Mouse (Mus musculus): ENCODE results near the gene Slc37a1. TPM values are rescaled to one million over a fixed set of nuclear protein-coding genes. Genes with fewer than 3 reads are reported as not detected.

Gene Slc37a1
- polyA plus RNA-seq, 1 experiment, result 21.9 TPM

- TF ChIP-seq CTCF (IDR thresholded peaks at IDR 0.05; ENCODE audit: control insufficient read depth, insufficient read depth, low read length) (no peak), POLR2A (IDR thresholded peaks at IDR 0.05; ENCODE audit: borderline replicate concordance, control insufficient read depth, low read depth, low read length) (no peak)
- Histone ChIP-seq H3K27ac (ENCODE audit: control insufficient read depth, insufficient read depth, low read depth, low read length, poor library complexity) (no peak overlapping the region), H3K4me1 (ENCODE audit: control insufficient read depth, insufficient read depth, low read length) (no peaks in the 10 kb centered on the region), H3K4me3 (replicated peaks; ENCODE audit: control insufficient read depth, low read depth, low read length) (no peak overlapping the region)
- 36% methylated on average over 1 of the region's 1 CpGs for WGBS
These were observed 29.4 kb upstream of the Slc37a1 start for GRCm38 (mm10) chr17:31257149-31257548.

DNA sequence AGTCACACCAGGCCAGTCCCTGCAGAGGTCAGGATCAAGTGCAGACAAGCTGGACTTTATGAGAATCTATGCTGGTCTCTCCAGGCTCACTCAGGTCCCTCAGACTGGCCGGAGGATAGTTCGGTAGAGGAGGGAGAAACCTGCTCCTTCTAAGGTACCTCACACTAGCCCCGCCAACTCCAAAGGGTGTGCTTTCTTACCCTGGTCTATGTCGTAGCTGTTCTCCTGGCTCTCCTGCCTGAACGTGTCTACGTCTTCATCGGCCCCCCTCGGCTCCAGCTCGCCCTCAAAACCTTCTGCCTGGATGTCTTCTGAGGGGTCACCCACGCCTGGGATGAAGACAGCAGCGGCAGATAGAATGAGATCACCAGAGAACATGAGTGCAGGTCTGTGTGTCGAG, 28.7 kb upstream of the Slc37a1 start:
- H3K27ac ChIP-seq (ENCODE audit: control insufficient read depth, insufficient read depth, low read depth, low read length, poor library complexity), result no peak overlapping the region
- WGBS, result 83% methylated on average over 12 of the region's 12 CpGs
- no peak overlapping the region for H3K4me3 ChIP-seq (replicated peaks; ENCODE audit: control insufficient read depth, low read depth, low read length)
- TF ChIP-seq POLR2A (IDR thresholded peaks at IDR 0.05; ENCODE audit: borderline replicate concordance, control insufficient read depth, low read depth, low read length) (no peak), CTCF (IDR thresholded peaks at IDR 0.05; ENCODE audit: control insufficient read depth, insufficient read depth, low read length) (no peak)
- H3K4me1 ChIP-seq (ENCODE audit: control insufficient read depth, insufficient read depth, low read length), result no peaks in the 10 kb centered on the region

- H3K27ac ChIP-seq (ENCODE audit: control insufficient read depth, insufficient read depth, low read depth, low read length, poor library complexity), result no peak overlapping the region
- H3K4me3 ChIP-seq (replicated peaks; ENCODE audit: control insufficient read depth, low read depth, low read length), result no peak overlapping the region
- no peaks in the 10 kb centered on the region; the same call in 1 of the 2 replicates for H3K4me1 ChIP-seq (ENCODE audit: control insufficient read depth, insufficient read depth, low read length)
- TF ChIP-seq CTCF (IDR thresholded peaks at IDR 0.05; ENCODE audit: control insufficient read depth, insufficient read depth, low read length) (no peak), POLR2A (IDR thresholded peaks at IDR 0.05; ENCODE audit: borderline replicate concordance, control insufficient read depth, low read depth, low read length) (no peak)
- 87% methylated on average over 9 of the region's 9 CpGs for WGBS
These were observed 28.2 kb upstream of the Slc37a1 start for GRCm38 (mm10) chr17:31258310-31258865.

DNA sequence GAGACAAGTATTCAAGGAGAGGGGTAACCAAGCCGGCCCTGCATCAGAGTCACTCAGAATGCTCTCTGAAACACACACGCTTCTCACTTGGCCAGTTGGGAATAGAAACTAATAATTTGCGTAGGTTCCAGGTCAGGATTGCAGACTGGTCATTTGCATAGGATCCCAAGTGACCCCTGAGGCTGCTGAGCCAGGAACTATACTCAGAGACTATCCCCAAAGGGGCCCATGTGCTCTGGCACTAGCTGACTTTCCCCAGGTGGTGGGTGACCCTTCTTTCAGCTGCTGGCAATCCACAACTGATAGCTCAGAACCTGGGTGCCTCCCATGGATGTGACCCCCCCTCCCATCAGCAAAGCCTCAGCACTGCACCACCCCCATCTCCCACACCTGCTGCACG, 27.4 kb upstream of the Slc37a1 start:
- WGBS, result 69% methylated on average over 4 of the region's 4 CpGs
- no peak overlapping the region for H3K4me3 ChIP-seq (replicated peaks; ENCODE audit: control insufficient read depth, low read depth, low read length)
- H3K27ac ChIP-seq (ENCODE audit: control insufficient read depth, insufficient read depth, low read depth, low read length, poor library complexity), result no peak overlapping the region
- TF ChIP-seq POLR2A (IDR thresholded peaks at IDR 0.05; ENCODE audit: borderline replicate concordance, control insufficient read depth, low read depth, low read length) (no peak), CTCF (IDR thresholded peaks at IDR 0.05; ENCODE audit: control insufficient read depth, insufficient read depth, low read length) (no peak)
- no peaks in the 10 kb centered on the region; the same call in 1 of the 2 replicates for H3K4me1 ChIP-seq (ENCODE audit: control insufficient read depth, insufficient read depth, low read length)

DNA sequence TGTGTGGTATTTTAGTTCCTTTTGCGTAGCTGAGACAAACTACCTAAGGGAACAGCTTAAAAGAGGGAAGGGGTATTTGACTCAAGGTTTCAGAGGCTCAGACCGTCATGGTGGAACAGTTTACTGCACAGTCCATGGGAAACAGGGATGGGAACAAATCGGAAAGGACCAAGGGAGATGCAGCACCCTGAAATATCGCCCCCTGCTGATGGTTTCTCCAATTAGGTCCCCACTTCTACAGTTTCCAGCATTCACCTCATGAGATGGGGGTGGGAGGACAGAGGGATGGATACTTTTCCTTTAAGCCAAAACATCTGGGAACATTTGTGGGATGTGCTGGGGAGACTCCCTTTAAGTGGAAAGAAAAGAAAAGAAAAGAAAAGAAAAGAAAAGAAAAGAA, 26.8 kb upstream of the Slc37a1 start:
- TF ChIP-seq CTCF (IDR thresholded peaks at IDR 0.05; ENCODE audit: control insufficient read depth, insufficient read depth, low read length), result peak; percentile 38; the same call in 1 of the 2 replicates
- TF ChIP-seq POLR2A (IDR thresholded peaks at IDR 0.05; ENCODE audit: borderline replicate concordance, control insufficient read depth, low read depth, low read length), result no peak
- Histone ChIP-seq H3K27ac (ENCODE audit: control insufficient read depth, insufficient read depth, low read depth, low read length, poor library complexity) (no peak overlapping the region), H3K4me3 (replicated peaks; ENCODE audit: control insufficient read depth, low read depth, low read length) (no peak overlapping the region), H3K4me1 (ENCODE audit: control insufficient read depth, insufficient read depth, low read length) (peaks cover 4% of the 10 kb centered on the region)
- 68% methylated on average over 4 of the region's 4 CpGs for WGBS

- TF ChIP-seq POLR2A (IDR thresholded peaks at IDR 0.05; ENCODE audit: borderline replicate concordance, control insufficient read depth, low read depth, low read length) (no peak), CTCF (IDR thresholded peaks at IDR 0.05; ENCODE audit: control insufficient read depth, insufficient read depth, low read length) (no peak)
- no peak overlapping the region for H3K27ac ChIP-seq (ENCODE audit: control insufficient read depth, insufficient read depth, low read depth, low read length, poor library complexity)
- H3K4me1 ChIP-seq (ENCODE audit: control insufficient read depth, insufficient read depth, low read length), result peaks cover 4% of the 10 kb centered on the region
- 78% methylated on average over 7 of the region's 7 CpGs for WGBS
- H3K4me3 ChIP-seq (replicated peaks; ENCODE audit: control insufficient read depth, low read depth, low read length), result no peak overlapping the region
These were observed 26.2 kb upstream of the Slc37a1 start for GRCm38 (mm10) chr17:31260430-31260829.

DNA sequence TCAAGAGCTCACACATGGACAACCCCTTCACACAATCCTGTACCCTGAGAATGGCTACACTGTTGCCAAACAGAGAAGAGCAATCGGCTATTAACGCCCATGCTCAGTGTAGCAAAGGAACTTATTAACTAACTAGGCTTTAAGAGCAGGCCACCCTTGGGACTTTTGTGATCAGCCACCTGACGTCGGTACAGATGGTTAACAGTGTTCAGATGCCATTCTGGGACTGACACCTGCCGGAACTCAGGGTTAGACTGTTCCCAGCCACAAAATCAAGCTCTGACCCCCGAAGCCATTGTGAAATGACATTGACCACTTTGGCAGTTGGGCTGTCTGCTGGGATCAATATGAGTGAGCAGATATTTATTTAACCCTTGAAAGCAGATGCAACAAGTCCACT, 25.2 kb upstream of the Slc37a1 start:
- TF ChIP-seq POLR2A (IDR thresholded peaks at IDR 0.05; ENCODE audit: borderline replicate concordance, control insufficient read depth, low read depth, low read length) (no peak), CTCF (IDR thresholded peaks at IDR 0.05; ENCODE audit: control insufficient read depth, insufficient read depth, low read length) (no peak)
- WGBS, result 65% methylated on average over 6 of the region's 6 CpGs
- no peak overlapping the region for H3K27ac ChIP-seq (ENCODE audit: control insufficient read depth, insufficient read depth, low read depth, low read length, poor library complexity)
- peaks cover 10% of the 10 kb centered on the region for H3K4me1 ChIP-seq (ENCODE audit: control insufficient read depth, insufficient read depth, low read length)
- no peak overlapping the region for H3K4me3 ChIP-seq (replicated peaks; ENCODE audit: control insufficient read depth, low read depth, low read length)

GRCm38 (mm10) chr17:31262715-31263114, 23.9 kb upstream of the Slc37a1 start:
- no peak overlapping the region for H3K4me3 ChIP-seq (replicated peaks; ENCODE audit: control insufficient read depth, low read depth, low read length)
- TF ChIP-seq CTCF (IDR thresholded peaks at IDR 0.05; ENCODE audit: control insufficient read depth, insufficient read depth, low read length) (no peak), POLR2A (IDR thresholded peaks at IDR 0.05; ENCODE audit: borderline replicate concordance, control insufficient read depth, low read depth, low read length) (no peak)
- 76% methylated on average over 5 of the region's 5 CpGs for WGBS

DNA sequence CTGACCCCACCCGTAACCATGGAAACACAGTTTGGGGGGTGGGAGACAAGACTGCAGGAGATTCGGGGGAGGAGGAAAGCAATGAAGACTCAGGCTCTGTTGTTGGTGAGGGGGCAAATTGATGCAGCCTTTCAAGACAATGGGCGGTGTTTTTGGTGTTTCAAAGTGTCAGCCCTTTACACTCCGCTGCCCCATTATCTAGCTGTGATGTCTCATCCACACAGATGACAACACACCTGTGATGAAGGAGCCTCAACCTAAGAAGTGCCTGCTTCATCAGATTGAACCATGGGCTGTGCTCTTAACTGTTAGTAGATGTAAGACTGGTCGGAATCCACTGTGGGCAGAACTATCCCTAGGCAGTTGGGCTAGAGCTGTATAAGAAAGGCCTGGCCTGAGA, 22.8 kb upstream of the Slc37a1 start:
- no peak overlapping the region for H3K27ac ChIP-seq (ENCODE audit: control insufficient read depth, insufficient read depth, low read depth, low read length, poor library complexity)
- WGBS, result 79% methylated on average over 5 of the region's 5 CpGs
- no peak overlapping the region for H3K4me3 ChIP-seq (replicated peaks; ENCODE audit: control insufficient read depth, low read depth, low read length)
- no peak for TF ChIP-seq CTCF (IDR thresholded peaks at IDR 0.05; ENCODE audit: control insufficient read depth, insufficient read depth, low read length)
- no peak for TF ChIP-seq POLR2A (IDR thresholded peaks at IDR 0.05; ENCODE audit: borderline replicate concordance, control insufficient read depth, low read depth, low read length)
- peaks cover 17% of the 10 kb centered on the region for H3K4me1 ChIP-seq (ENCODE audit: control insufficient read depth, insufficient read depth, low read length)

More at GRCm38 (mm10) chr17:31262715-31263114, 23.9 kb upstream of the Slc37a1 start:
- Histone ChIP-seq H3K4me1 (ENCODE audit: control insufficient read depth, insufficient read depth, low read length) (peaks cover 14% of the 10 kb centered on the region), H3K27ac (ENCODE audit: control insufficient read depth, insufficient read depth, low read depth, low read length, poor library complexity) (no peak overlapping the region)

Data from bone marrow, adult 2 months (tissue).